Mouse (Mus musculus): ENCODE data around the gene Fads2. TPM values are rescaled to one million over a fixed set of nuclear protein-coding genes. Genes with fewer than 3 reads are reported as not detected.

Fads2 gene
- 0.13 TPM for polyA plus RNA-seq (2017; shearing (Covaris generic))

DNA sequence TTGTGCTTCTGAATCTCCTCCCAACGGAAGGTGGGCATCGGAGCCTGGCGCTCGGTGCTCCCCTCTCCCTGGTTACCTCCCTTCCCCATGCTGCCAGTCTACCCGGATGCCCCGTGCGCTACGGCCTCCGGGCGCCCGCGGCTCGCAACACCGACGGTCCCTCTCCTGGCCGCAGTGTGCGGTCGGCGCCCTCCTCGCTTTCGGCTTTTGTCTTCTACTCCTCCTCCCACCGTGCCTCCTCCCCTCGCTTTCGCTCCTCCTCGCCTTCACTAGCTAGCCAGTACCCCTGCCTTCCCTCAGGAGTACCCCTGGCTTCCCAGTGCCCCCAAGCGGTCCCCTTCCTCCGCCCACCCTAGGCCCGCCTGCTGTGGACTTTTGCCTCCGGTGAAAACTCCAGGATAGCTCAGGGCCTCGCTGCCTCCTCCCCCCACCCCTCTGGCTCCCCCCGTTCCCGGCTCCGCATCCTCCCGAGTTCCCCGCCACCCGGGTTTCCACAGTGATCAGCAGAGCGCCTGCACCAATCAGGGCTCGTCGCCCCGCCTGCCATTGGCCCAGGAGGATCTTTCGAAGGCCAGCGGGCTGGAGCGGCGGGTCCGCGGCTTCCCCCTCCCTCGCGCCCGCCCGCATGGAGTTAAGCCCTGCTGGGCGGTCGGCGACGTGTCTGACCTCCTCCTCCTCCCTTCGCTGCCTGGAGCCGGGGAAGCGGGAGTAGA is at the start of gene Fads2:
Fads2 (minus strand) TSS at position 406 of the 713 bp plus-strand sequence.

DNA sequence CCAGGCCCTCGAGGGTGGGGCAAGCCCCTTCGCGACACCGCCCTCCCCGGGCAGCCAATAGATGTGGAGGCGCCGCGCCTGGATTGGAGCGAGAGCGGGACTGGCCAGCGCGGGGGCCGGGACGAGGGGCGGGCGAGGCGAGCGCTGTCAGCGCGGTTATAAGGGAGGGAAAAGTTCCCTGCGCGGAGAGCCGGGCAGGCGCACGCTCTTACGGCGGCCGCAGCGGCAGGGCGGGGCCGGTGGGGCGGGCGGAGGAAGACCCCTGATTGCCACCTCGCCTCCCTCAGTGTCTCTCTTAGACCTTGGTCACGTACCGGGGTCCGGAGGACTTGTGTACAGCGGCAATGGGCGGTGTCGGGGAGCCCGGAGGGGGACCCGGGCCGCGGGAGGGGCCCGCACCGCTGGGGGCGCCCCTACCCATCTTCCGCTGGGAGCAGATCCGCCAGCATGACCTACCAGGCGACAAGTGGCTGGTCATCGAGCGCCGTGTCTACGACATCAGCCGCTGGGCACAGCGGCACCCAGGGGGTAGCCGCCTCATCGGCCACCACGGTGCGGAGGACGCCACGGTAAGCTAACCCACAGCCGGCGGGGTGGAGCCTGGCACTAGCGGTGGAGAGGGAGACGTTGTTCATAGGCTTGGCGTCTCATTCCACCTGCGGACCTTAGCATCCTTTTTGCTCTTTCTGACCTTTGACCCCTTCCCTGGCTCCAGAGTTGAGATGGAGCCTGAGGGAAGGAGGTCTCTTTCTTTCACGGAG is 60.0 kb downstream of the Fads2 start, which contains the start of gene Fads3:
Fads3 (plus strand) TSS at position 182 of the 761 bp plus-strand sequence.

Other genes starting within 250 kb of the Fads2 start
- 38.5 TPM for gene Incenp, start 202.2 kb downstream of the Fads2 start, polyA plus RNA-seq (2017; shearing (Covaris generic))
- 1,866 TPM for gene Fth1, start 121.1 kb downstream of the Fads2 start, polyA plus RNA-seq (2017; shearing (Covaris generic))
- gene Best1, start 100.1 kb downstream of the Fads2 start, polyA plus RNA-seq (2017; shearing (Covaris generic)) = 0.14 TPM
- gene Rab3il1, start 100.1 kb downstream of the Fads2 start, polyA plus RNA-seq (2017; shearing (Covaris generic)) = 0.59 TPM
- not detected for gene Fads3, start 60.2 kb downstream of the Fads2 start, polyA plus RNA-seq (2017; shearing (Covaris generic))
- gene Fads1, start 81.1 kb upstream of the Fads2 start, polyA plus RNA-seq (2017; shearing (Covaris generic)) = 12.5 TPM
- gene Tmem258, start 102.3 kb upstream of the Fads2 start, polyA plus RNA-seq (2017; shearing (Covaris generic)) = 304 TPM
- gene Fen1, start 102.4 kb upstream of the Fads2 start, polyA plus RNA-seq (2017; shearing (Covaris generic)) = 36.3 TPM
- 0.07 TPM for gene Myrf, start 139.0 kb upstream of the Fads2 start, polyA plus RNA-seq (2017; shearing (Covaris generic))
- 0.10 TPM for gene Dagla, start 203.1 kb upstream of the Fads2 start, polyA plus RNA-seq (2017; shearing (Covaris generic))